In genomic region chr2:167659177-167659846, GRCm38 (mm10) we compare ENCODE assay signal across 7 mouse cellular contexts. TPM values are rescaled to one million over a fixed set of nuclear protein-coding genes. Genes with fewer than 3 reads are reported as not detected.
A peak's percentile ranks its signal among the peaks of the same experiment; 100 is the strongest.
DNase-seq lines count a peak whose midpoint lies in the region; ATAC-seq and TF ChIP-seq lines count a peak whose summit lies in the region.

No protein-coding gene starts in this region.

- peak; percentile 47 for DNase-seq in lung, embryonic 14.5 days
- no peak for DNase-seq in lung, postnatal 10 days
- no peak for DNase-seq in cerebellum, adult 9-10 months
- no peak for DNase-seq in frontal cortex, postnatal 25 days (ENCODE audit: low spot score in 2 of 2)

- H3K9ac ChIP-seq in lung, embryonic 14.5 days: peak overlapping the region; percentile 86; the same call in 1 of the 2 replicates
- no peak overlapping the region for H3K9ac ChIP-seq in forebrain, embryonic 15.5 days (replicated peaks)
- peak overlapping the region; percentile 92 for H3K9ac ChIP-seq in limb, embryonic 13.5 days

- H3K9me3 ChIP-seq in lung, embryonic 14.5 days (ENCODE audit: low read depth, low read length): no peaks in the 10 kb centered on the region
- H3K9me3 ChIP-seq in forebrain, embryonic 15.5 days: no peaks in the 10 kb centered on the region
- H3K9me3 ChIP-seq in limb, embryonic 13.5 days: no peaks in the 10 kb centered on the region

- WGBS in lung, embryonic 14.5 days: 51% methylated on average over 10 of the region's 10 CpGs
- WGBS in forebrain, embryonic 15.5 days: 84% methylated on average over 10 of the region's 10 CpGs
- WGBS in limb, embryonic 13.5 days: 73% methylated on average over 10 of the region's 10 CpGs
- WGBS in small intestine, adult 2 months: 36% methylated on average over 10 of the region's 10 CpGs

- H3K36me3 ChIP-seq in lung, embryonic 14.5 days (ENCODE audit: insufficient read depth): peaks cover 14% of the 10 kb centered on the region; the same call in 1 of the 2 replicates
- no peaks in the 10 kb centered on the region for H3K36me3 ChIP-seq in forebrain, embryonic 15.5 days
- H3K36me3 ChIP-seq in limb, embryonic 13.5 days: peaks cover 19% of the 10 kb centered on the region
- H3K36me3 ChIP-seq in small intestine, adult 2 months (ENCODE audit: control insufficient read depth, insufficient read depth, low read length): no peaks in the 10 kb centered on the region

- TF ChIP-seq POLR2A in small intestine, adult 2 months (IDR thresholded peaks at IDR 0.05; ENCODE audit: low read depth, low read length): no peak

- H3K27me3 ChIP-seq in lung, embryonic 14.5 days (ENCODE audit: insufficient read depth, low read length): 0 out of 2 replicates have a peak, but pooled peaks cover 4% of the 10 kb centered on the region
- H3K27me3 ChIP-seq in forebrain, embryonic 15.5 days: peaks cover 6% of the 10 kb centered on the region; the same call in 1 of the 2 replicates
- H3K27me3 ChIP-seq in limb, embryonic 13.5 days: peaks cover 5% of the 10 kb centered on the region; the same call in 1 of the 2 replicates
- peaks cover 10% of the 10 kb centered on the region; the same call in 1 of the 2 replicates for H3K27me3 ChIP-seq in small intestine, adult 2 months (ENCODE audit: control insufficient read depth, insufficient read depth, low read length)

- H3K4me1 ChIP-seq in lung, embryonic 14.5 days (ENCODE audit: insufficient read depth): peaks cover 12% of the 10 kb centered on the region
- H3K4me1 ChIP-seq in forebrain, embryonic 15.5 days: peaks cover 28% of the 10 kb centered on the region
- H3K4me1 ChIP-seq in limb, embryonic 13.5 days: peaks cover 37% of the 10 kb centered on the region
- peaks cover 21% of the 10 kb centered on the region for H3K4me1 ChIP-seq in small intestine, adult 2 months (ENCODE audit: control insufficient read depth, insufficient read depth, insufficient read length, low read length)

- TF ChIP-seq CTCF in lung, embryonic 14.5 days (IDR thresholded peaks at IDR 0.05; ENCODE audit: low read depth): no peak
- TF ChIP-seq CTCF in small intestine, adult 2 months (IDR thresholded peaks at IDR 0.05; ENCODE audit: extremely low read depth, insufficient read length, insufficient replicate concordance, low read depth, low read length): no peak

- ATAC-seq in lung, embryonic 14.5 days (ENCODE audit: insufficient read depth): no peak
- ATAC-seq in forebrain, embryonic 15.5 days (replicated peaks): no peak
- no peak for ATAC-seq in limb, embryonic 13.5 days (ENCODE audit: low FRiP score, low read depth)

- peak overlapping the region; percentile 90 for H3K4me3 ChIP-seq in lung, embryonic 14.5 days (ENCODE audit: low read depth, low read length)
- 0 out of 2 replicates have a peak overlapping the region, but pooled peaks have one; percentile 88 for H3K4me3 ChIP-seq in forebrain, embryonic 15.5 days
- peak overlapping the region; percentile 89 for H3K4me3 ChIP-seq in limb, embryonic 13.5 days
- peak overlapping the region; percentile 66; the same call in 1 of the 2 replicates for H3K4me3 ChIP-seq in small intestine, adult 2 months (ENCODE audit: low read depth, low read length)

- peak overlapping the region; percentile 97 for H3K4me2 ChIP-seq in lung, embryonic 14.5 days
- 0 out of 2 replicates have a peak overlapping the region, but pooled peaks have one; percentile 88 for H3K4me2 ChIP-seq in forebrain, embryonic 15.5 days (replicated peaks)
- H3K4me2 ChIP-seq in limb, embryonic 13.5 days (replicated peaks): peak overlapping the region; percentile 97

- H3K27ac ChIP-seq in lung, embryonic 14.5 days (ENCODE audit: low read depth): peak overlapping the region; percentile 63
- H3K27ac ChIP-seq in forebrain, embryonic 15.5 days (replicated peaks): no peak overlapping the region
- no peak overlapping the region for H3K27ac ChIP-seq in limb, embryonic 13.5 days
- no peak overlapping the region for H3K27ac ChIP-seq in small intestine, adult 2 months (ENCODE audit: insufficient read depth, low read depth, low read length)

RNA-seq across cellular contexts. Expression of gene Gm20431, which starts 2.0 kb away (rescaled TPM):
- 10.0 and 12.3 TPM in 2 replicates for polyA plus RNA-seq in lung, embryonic 14.5 days (2014; fragmentation: Nextera tagmentation; extraction: Ambion mirVana)
- 8.6 and 12.3 TPM in 2 replicates for polyA plus RNA-seq in forebrain, embryonic 15.5 days (2015; fragmentation: Nextera tagmentation; extraction: Ambion mirVana)
- polyA plus RNA-seq in limb, embryonic 13.5 days (2015; fragmentation: Nextera tagmentation; extraction: Ambion mirVana): 6.2 and 11.2 TPM in 2 replicates
- polyA plus RNA-seq in small intestine, adult 2 months (2012; rRNA removed): 0.10 TPM in 1 of 2 replicates, not detected in the other

RNA-seq across cellular contexts. Expression of gene Ube2v1, which starts 27.4 kb away (rescaled TPM):
- polyA plus RNA-seq in lung, embryonic 14.5 days (2014; fragmentation: Nextera tagmentation; extraction: Ambion mirVana): 275 and 293 TPM in 2 replicates
- 267 and 269 TPM in 2 replicates for polyA plus RNA-seq in forebrain, embryonic 15.5 days (2015; fragmentation: Nextera tagmentation; extraction: Ambion mirVana)
- polyA plus RNA-seq in limb, embryonic 13.5 days (2015; fragmentation: Nextera tagmentation; extraction: Ambion mirVana): 268 and 284 TPM in 2 replicates
- polyA plus RNA-seq in small intestine, adult 2 months (2012; rRNA removed): 58.0 and 89.8 TPM in 2 replicates

RNA-seq across cellular contexts. Expression of gene Cebpb, which starts 29.4 kb away (rescaled TPM):
- polyA plus RNA-seq in lung, embryonic 14.5 days (2014; fragmentation: Nextera tagmentation; extraction: Ambion mirVana): 73.4 and 77.4 TPM in 2 replicates
- 1.6 and 1.8 TPM in 2 replicates for polyA plus RNA-seq in forebrain, embryonic 15.5 days (2015; fragmentation: Nextera tagmentation; extraction: Ambion mirVana)
- 2.3 and 3.4 TPM in 2 replicates for polyA plus RNA-seq in limb, embryonic 13.5 days (2015; fragmentation: Nextera tagmentation; extraction: Ambion mirVana)
- 194 and 386 TPM in 2 replicates for polyA plus RNA-seq in small intestine, adult 2 months (2012; rRNA removed)

RNA-seq across cellular contexts. Expression of gene Tmem189, which starts 30.3 kb away (rescaled TPM):
- polyA plus RNA-seq in lung, embryonic 14.5 days (2014; fragmentation: Nextera tagmentation; extraction: Ambion mirVana): 41.6 and 43.3 TPM in 2 replicates
- polyA plus RNA-seq in forebrain, embryonic 15.5 days (2015; fragmentation: Nextera tagmentation; extraction: Ambion mirVana): 30.1 and 31.5 TPM in 2 replicates
- polyA plus RNA-seq in limb, embryonic 13.5 days (2015; fragmentation: Nextera tagmentation; extraction: Ambion mirVana): 35.7 and 40.1 TPM in 2 replicates
- 28.0 and 105 TPM in 2 replicates for polyA plus RNA-seq in small intestine, adult 2 months (2012; rRNA removed)

Comparison
In these comparisons a context has a peak if more than half of its experiments do, and no peak if none do; other contexts are left out.
1. RNA of gene Cebpb, which starts 29.4 kb away (polyA plus RNA-seq): 194 to 386 TPM in small intestine, adult 2 months and 73.4 to 77.4 TPM in lung, embryonic 14.5 days; 2.3 to 3.4 TPM in limb, embryonic 13.5 days and 1.6 to 1.8 TPM in forebrain, embryonic 15.5 days; every median in the first group is over 10 times any median in the second.
2. Peak in every context shown above with its lines, with median percentiles within 50 percentile points of each other: H3K4me2 ChIP-seq and H3K4me3 ChIP-seq.